Mouse (Mus musculus) bone marrow, adult 2 months (tissue): ENCODE measurements around the gene Car11. TPM values are rescaled to one million over a fixed set of nuclear protein-coding genes. Genes with fewer than 3 reads are reported as not detected.
A peak's percentile ranks its signal among the peaks of the same experiment; 100 is the strongest.

ENCODE experiments used
- H3K27ac ChIP-seq: fragments of 200-500 bp; 2 replicates; pipeline ENCODE4 v1.5.1; 2012; ENCODE audit warnings: low read depth, mild to moderate bottlenecking, control low read depth, inconsistent platforms, low read length; ENCODE audit not compliant: control insufficient read depth, poor library complexity, insufficient read depth
- H3K4me1 ChIP-seq: fragments of 200-500 bp; 2 replicates; pipeline ENCODE4 v1.6.1; 2011; ENCODE audit warnings: low read length; ENCODE audit not compliant: control insufficient read depth, insufficient read depth
- H3K4me3 ChIP-seq: fragments of 200-500 bp; replicated peaks from 2 replicates; pipeline ENCODE3; 2011; ENCODE audit warnings: mild to moderate bottlenecking, low read depth, low read length, control low read depth; ENCODE audit not compliant: control insufficient read depth
- CTCF ChIP-seq: fragments of 200-500 bp; IDR thresholded peaks from 2 replicates; pipeline ENCODE4 v1.5.1; 2011; ENCODE audit warnings: low read length, control low read depth; ENCODE audit not compliant: control insufficient read depth, insufficient read depth
- POLR2A ChIP-seq: fragments of 200-500 bp; IDR thresholded peaks from 2 replicates; pipeline ENCODE4 v1.6.1; 2011; ENCODE audit warnings: low read depth, mild to moderate bottlenecking, control low read depth, low read length, borderline replicate concordance; ENCODE audit not compliant: control insufficient read depth
- WGBS: fragments of 180-500 bp; shearing (Covaris S2); methylation state at CpG from one replicate; pipeline ENCODE4 v1.1.7; 2018; 5-methylcytosine and 5-hydroxymethylcytosine counted together
- polyA plus RNA-seq: library from polyadenylated mRNA; stranded (reverse); fragments of >200 nt; gene quantifications from 2 replicates; pipeline ENCODE4 v1.2.4, GENCODE M21; 2011; ENCODE audit warnings: low replicate concordance; ENCODE audit not compliant: missing spikeins, insufficient read depth, insufficient read length

Gene Car11
- polyA plus RNA-seq, 1 experiment, result 4.4 TPM

- H3K4me1 ChIP-seq, result peaks cover 11% of the 10 kb centered on the region
These were observed 5.8 kb downstream of the Car11 start for GRCm38 (mm10) chr7:45705443-45705864.

GRCm38 (mm10) chr7:45705873-45706281 is 6.2 kb downstream of the Car11 start:
- Histone ChIP-seq H3K4me3 (peak overlapping the region; percentile 60), H3K4me1 (peaks cover 11% of the 10 kb centered on the region), H3K27ac (peak overlapping the region; percentile 48)
- WGBS, result 0% methylated on average over 7 of the region's 7 CpGs
- no peak for TF ChIP-seq CTCF
- TF ChIP-seq POLR2A, result no peak

More at GRCm38 (mm10) chr7:45705443-45705864, 5.8 kb downstream of the Car11 start:
- Histone ChIP-seq H3K27ac (peak overlapping the region; percentile 48), H3K4me3 (peak overlapping the region; percentile 60)
- WGBS, result under 1% methylated on average over 21 of the region's 21 CpGs
- TF ChIP-seq POLR2A (no peak), CTCF (no peak)

- TF ChIP-seq CTCF, result no peak
- TF ChIP-seq POLR2A, result peak; percentile 40; the same call in 1 of the 2 replicates
- Histone ChIP-seq H3K4me1 (peaks cover 11% of the 10 kb centered on the region), H3K27ac (peak overlapping the region; percentile 77), H3K4me3 (peak overlapping the region; percentile 63)
- WGBS, result under 1% methylated on average over 45 of the region's 45 CpGs
These were observed 7.1 kb downstream of the Car11 start for GRCm38 (mm10) chr7:45706721-45707241.

GRCm38 (mm10) chr7:45707375-45707967 is 7.8 kb downstream of the Car11 start:
- Histone ChIP-seq H3K4me3 (peak overlapping the region; percentile 61), H3K27ac (peak overlapping the region; percentile 77), H3K4me1 (peaks cover 11% of the 10 kb centered on the region)
- 0% methylated on average over 27 of the region's 27 CpGs for WGBS
- TF ChIP-seq CTCF (no peak), POLR2A (peak; percentile 44; the same call in 1 of the 2 replicates)

- H3K4me3 ChIP-seq, result peak overlapping the region; percentile 6
- 33% methylated on average over 13 of the region's 13 CpGs for WGBS
- peak overlapping the region; percentile 77 for H3K27ac ChIP-seq
- H3K4me1 ChIP-seq, result peaks cover 11% of the 10 kb centered on the region
- TF ChIP-seq POLR2A (no peak), CTCF (no peak)
These were observed 8.6 kb downstream of the Car11 start for GRCm38 (mm10) chr7:45708221-45708761.

GRCm38 (mm10) chr7:45709036-45709435 is 9.4 kb downstream of the Car11 start:
- Histone ChIP-seq H3K27ac (no peak overlapping the region), H3K4me3 (no peak overlapping the region), H3K4me1 (peaks cover 11% of the 10 kb centered on the region)
- WGBS, result 82% methylated on average over 6 of the region's 6 CpGs
- TF ChIP-seq POLR2A, result no peak

GRCm38 (mm10) chr7:45709677-45710355 is 10.2 kb downstream of the Car11 start:
- WGBS, result 79% methylated on average over 14 of the region's 14 CpGs
- Histone ChIP-seq H3K4me1 (peaks cover 11% of the 10 kb centered on the region), H3K4me3 (no peak overlapping the region), H3K27ac (no peak overlapping the region)
- TF ChIP-seq POLR2A (no peak), CTCF (no peak)

- TF ChIP-seq CTCF, result no peak
- no peak for TF ChIP-seq POLR2A
- Histone ChIP-seq H3K27ac (no peak overlapping the region), H3K4me3 (no peak overlapping the region), H3K4me1 (peaks cover 13% of the 10 kb centered on the region)
- WGBS, result 92% methylated on average over 20 of the region's 20 CpGs
These were observed 11.0 kb downstream of the Car11 start for GRCm38 (mm10) chr7:45710477-45711191.
